Mouse (Mus musculus) erythroblast, adult 5-6 weeks (primary cell): ENCODE measurements around the gene Napsa. TPM values are rescaled to one million over a fixed set of nuclear protein-coding genes. Genes with fewer than 3 reads are reported as not detected.

ENCODE experiments used
- ATAC-seq: replicated peaks from 2 replicates; pipeline ENCODE4 v1.8.0; 2016; ENCODE audit warnings: moderate number of reproducible peaks, mild to moderate bottlenecking, moderate TSS enrichment, inconsistent platforms; ENCODE audit not compliant: poor library complexity, low FRiP score, severe bottlenecking
- total RNA-seq, 2 experiments: library from RNA; stranded (forward) in 1 of 2; stranded (reverse) in 1 of 2; fragments of 150-400 nt in 1 of 2; fragments of 200-764, 138-1000 nt in 1 of 2; gene quantifications; 2 replicates each; pipeline versions ENCODE4 v1.2.3 to v1.2.4; 2015 to 2017; ENCODE audit warnings: low replicate concordance in 2 of 2

Napsa gene
- total RNA-seq, 2 experiments from 2014 or later: 26.1 to 66.9 TPM

GRCm38 (mm10) chr7:44593051-44593450 is 20.9 kb downstream of the Napsa start:
- no peak for ATAC-seq

- no peak for ATAC-seq
Observed at GRCm38 (mm10) chr7:44593775-44594174, 21.6 kb downstream of the Napsa start.

GRCm38 (mm10) chr7:44594291-44594690 is 22.1 kb downstream of the Napsa start:
- no peak for ATAC-seq

- ATAC-seq: no peak
Observed at GRCm38 (mm10) chr7:44595131-44595561, 23.0 kb downstream of the Napsa start.

GRCm38 (mm10) chr7:44596051-44596450 is 23.9 kb downstream of the Napsa start:
- ATAC-seq: no peak

GRCm38 (mm10) chr7:44596996-44597538 is 24.9 kb downstream of the Napsa start:
- ATAC-seq: no peak

GRCm38 (mm10) chr7:44597666-44598065 is 25.5 kb downstream of the Napsa start:
- ATAC-seq: no peak

GRCm38 (mm10) chr7:44598336-44598735 is 26.2 kb downstream of the Napsa start:
- ATAC-seq: no peak

- ATAC-seq: no peak
Observed at GRCm38 (mm10) chr7:44600691-44601262, 28.6 kb downstream of the Napsa start.

- ATAC-seq: no peak
Observed at GRCm38 (mm10) chr7:44601646-44602045, 29.5 kb downstream of the Napsa start.

- no peak for ATAC-seq
Observed at GRCm38 (mm10) chr7:44602443-44602842, 30.3 kb downstream of the Napsa start.

- ATAC-seq: no peak
Observed at GRCm38 (mm10) chr7:44603186-44603855, 31.1 kb downstream of the Napsa start.

- no peak for ATAC-seq
Observed at GRCm38 (mm10) chr7:44604139-44604606, 32.0 kb downstream of the Napsa start.

GRCm38 (mm10) chr7:44604619-44605018 is 32.4 kb downstream of the Napsa start:
- ATAC-seq: no peak

- ATAC-seq: no peak
Observed at GRCm38 (mm10) chr7:44605436-44605835, 33.3 kb downstream of the Napsa start.

- no peak for ATAC-seq
Observed at GRCm38 (mm10) chr7:44606171-44606901, 34.2 kb downstream of the Napsa start.

- ATAC-seq: no peak
Observed at GRCm38 (mm10) chr7:44612192-44612591, 40.0 kb downstream of the Napsa start.

GRCm38 (mm10) chr7:44614041-44614688 is 42.0 kb downstream of the Napsa start:
- ATAC-seq: no peak

- no peak for ATAC-seq
Observed at GRCm38 (mm10) chr7:44615309-44615708, 43.1 kb downstream of the Napsa start.

- no peak for ATAC-seq
Observed at GRCm38 (mm10) chr7:44615987-44616386, 43.8 kb downstream of the Napsa start.
